Mouse (Mus musculus) intestine, embryonic 16.5 days (tissue): Measurements from ENCODE around the gene Cbx8. TPM values are rescaled to one million over a fixed set of nuclear protein-coding genes. Genes with fewer than 3 reads are reported as not detected.

Source experiments
- ATAC-seq: fragments of 200-750 bp; cut with Nextera tagmentation; 2 replicates; pipeline ENCODE4 v1.8.0; 2017; ENCODE audit warnings: moderate TSS enrichment, moderate library complexity
- H3K27ac ChIP-seq: fragments of 300-500 bp; sonication (generic); 2 replicates; pipeline ENCODE4 v1.5.1; 2014; ENCODE audit warnings: mild to moderate bottlenecking, low read length
- H3K27me3 ChIP-seq: fragments of 300-500 bp; sonication (generic); replicated peaks from 2 replicates; pipeline ENCODE4 v1.6.1; 2014; ENCODE audit warnings: low read length, control low read depth, mixed read lengths; ENCODE audit not compliant: control insufficient read depth, insufficient read depth
- H3K36me3 ChIP-seq: fragments of 300-500 bp; sonication (generic); 2 replicates; pipeline ENCODE4 v1.6.1; 2014; ENCODE audit warnings: low read length, control low read depth; ENCODE audit not compliant: control insufficient read depth, insufficient read depth
- H3K4me1 ChIP-seq: fragments of 300-500 bp; sonication (generic); 2 replicates; pipeline ENCODE4 v1.6.1; 2014; ENCODE audit warnings: low read length, control low read depth, mixed read lengths; ENCODE audit not compliant: control insufficient read depth, insufficient read depth
- H3K4me2 ChIP-seq: fragments of 300-500 bp; sonication (generic); 2 replicates; pipeline ENCODE4 v1.6.1; 2014; ENCODE audit warnings: low read depth, low read length, control low read depth
- H3K4me3 ChIP-seq: fragments of 300-500 bp; sonication (generic); 2 replicates; pipeline ENCODE4 v1.5.1; 2014; ENCODE audit warnings: mild to moderate bottlenecking, low read length
- H3K9ac ChIP-seq: fragments of 300-500 bp; sonication (generic); 2 replicates; pipeline ENCODE4 v1.6.1; 2014; ENCODE audit warnings: low read depth, low read length
- H3K9me3 ChIP-seq: fragments of 300-500 bp; sonication (generic); 2 replicates; pipeline ENCODE4 v1.6.1; 2016; ENCODE audit warnings: low read length, control low read depth; ENCODE audit not compliant: control insufficient read depth
- WGBS: fragments of 180-500 bp; shearing (Covaris S2); extraction: QIAGEN DNeasy Blood & Tissue Kit; methylation state at CpG from one replicate; pipeline ENCODE4 v1.1.7; 2014; 5-methylcytosine and 5-hydroxymethylcytosine counted together
- polyA plus RNA-seq: library from polyadenylated mRNA; unstranded; fragments of >200 nt; fragmentation: Nextera tagmentation; extraction: Ambion mirVana; gene quantifications from 2 replicates; pipeline ENCODE4 v1.2.1, GENCODE M21; 2015

The Cbx8 gene
- polyA plus RNA-seq, 1 experiment from 2014 or later = 8.1 TPM

DNA sequence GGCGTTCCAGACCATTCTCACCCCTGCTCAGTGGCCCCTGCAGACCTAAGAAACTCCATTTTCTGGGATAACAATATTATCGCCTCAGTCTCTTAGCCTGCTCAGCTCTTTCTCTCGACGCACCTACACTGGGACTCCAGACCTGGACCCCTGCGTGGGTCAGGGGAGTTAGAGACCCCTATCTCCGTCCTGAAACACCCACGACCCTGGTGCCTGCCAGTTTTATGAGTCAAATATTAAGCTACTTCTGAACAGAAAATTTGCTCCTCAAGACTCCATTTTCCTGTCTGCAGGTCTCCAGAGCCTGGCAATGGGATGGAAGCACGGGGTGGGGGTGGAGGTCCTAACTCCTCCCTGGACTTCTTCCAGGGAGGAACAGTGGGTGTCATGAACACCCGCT, 16.5 kb upstream of the Cbx8 start:
- ATAC-seq = no peak
- Histone ChIP-seq H3K27ac (no peak overlapping the region), H3K9me3 (no peaks in the 10 kb centered on the region), H3K36me3 (no peaks in the 10 kb centered on the region), H3K4me1 (peaks cover 46% of the 10 kb centered on the region), H3K4me2 (peak overlapping the region; percentile 99), H3K27me3 (peaks cover 59% of the 10 kb centered on the region), H3K4me3 (peak overlapping the region; percentile 66), H3K9ac (peak overlapping the region; percentile 93)
- 6% methylated on average over 9 of the region's 9 CpGs for WGBS

DNA sequence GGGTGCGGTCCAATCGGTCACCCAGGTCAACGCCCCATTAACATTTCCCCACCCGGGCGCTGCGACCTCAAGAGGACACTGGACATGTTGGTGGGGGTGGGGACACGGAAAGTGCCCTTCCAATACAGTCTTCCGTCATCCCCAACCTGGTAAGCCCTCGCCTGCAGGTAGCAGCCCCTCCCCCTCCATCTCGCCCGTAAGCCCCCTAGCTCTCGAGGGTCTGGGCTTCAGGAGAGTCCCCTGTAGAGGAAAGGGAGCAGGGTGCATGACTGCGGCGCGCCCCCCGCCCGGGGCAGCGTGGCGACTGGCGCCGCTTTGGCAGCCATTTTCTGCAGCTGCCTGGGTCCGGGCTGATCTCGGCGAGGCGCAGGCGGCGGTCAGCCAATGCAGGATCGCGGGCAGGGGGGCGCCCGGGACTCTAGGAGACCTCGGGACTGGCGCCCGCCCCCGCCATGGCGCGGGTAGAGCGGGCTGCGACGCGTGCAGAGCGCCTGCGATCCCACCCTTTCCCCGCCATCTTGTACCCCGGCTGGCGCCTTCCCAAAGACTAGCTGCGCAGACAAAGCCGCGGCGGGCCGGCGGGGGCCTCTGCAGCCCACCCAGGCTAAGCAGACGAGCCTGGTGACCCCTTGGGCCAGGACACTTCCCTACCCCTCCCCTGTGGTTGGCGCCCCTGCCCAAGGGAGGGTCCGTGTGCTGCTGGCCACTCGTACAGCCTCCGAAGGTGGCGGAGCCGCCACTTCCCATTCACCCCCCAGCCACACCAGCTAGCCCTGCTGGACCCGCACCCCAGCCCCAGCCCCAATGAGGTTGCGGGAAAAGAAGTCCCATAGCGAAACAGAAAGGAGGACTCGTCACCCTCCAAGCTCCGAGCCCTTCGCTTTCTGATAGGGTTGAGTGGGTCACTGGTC, 15.8 kb upstream of the Cbx8 start:
- Histone ChIP-seq H3K27ac (peak overlapping the region; percentile 65), H3K4me2 (peak overlapping the region; percentile 99), H3K4me1 (peaks cover 48% of the 10 kb centered on the region), H3K27me3 (peaks cover 64% of the 10 kb centered on the region), H3K9me3 (no peaks in the 10 kb centered on the region), H3K4me3 (peak overlapping the region; percentile 66), H3K9ac (peak overlapping the region; percentile 93), H3K36me3 (no peaks in the 10 kb centered on the region)
- 1% methylated on average over 65 of the region's 65 CpGs for WGBS
- ATAC-seq = no peak

- no peak for ATAC-seq
- peak overlapping the region; percentile 99 for H3K4me2 ChIP-seq
- H3K27me3 ChIP-seq = peaks cover 68% of the 10 kb centered on the region
- H3K4me1 ChIP-seq = peaks cover 48% of the 10 kb centered on the region
- peak overlapping the region; percentile 66 for H3K4me3 ChIP-seq
- H3K9ac ChIP-seq = peak overlapping the region; percentile 93
- no peaks in the 10 kb centered on the region for H3K9me3 ChIP-seq
- no peak overlapping the region for H3K27ac ChIP-seq
- H3K36me3 ChIP-seq = no peaks in the 10 kb centered on the region
- 2% methylated on average over 32 of the region's 32 CpGs for WGBS
Measured at GRCm38 (mm10) chr11:119055571-119056131, 14.9 kb upstream of the Cbx8 start.

- Histone ChIP-seq H3K4me1 (peaks cover 54% of the 10 kb centered on the region), H3K4me2 (peak overlapping the region; percentile 91), H3K4me3 (peak overlapping the region; percentile 66), H3K9ac (peak overlapping the region; percentile 50; the same call in 1 of the 2 replicates), H3K36me3 (no peaks in the 10 kb centered on the region), H3K27me3 (peaks cover 66% of the 10 kb centered on the region), H3K9me3 (no peaks in the 10 kb centered on the region), H3K27ac (no peak overlapping the region)
- 2% methylated on average over 47 of the region's 47 CpGs for WGBS
- ATAC-seq = no peak
Measured at GRCm38 (mm10) chr11:119054351-119055345, 13.9 kb upstream of the Cbx8 start.

GRCm38 (mm10) chr11:119053738-119054350, 13.1 kb upstream of the Cbx8 start:
- no peak overlapping the region for H3K27ac ChIP-seq
- WGBS = under 1% methylated on average over 33 of the region's 35 CpGs
- H3K27me3 ChIP-seq = peaks cover 68% of the 10 kb centered on the region
- H3K4me1 ChIP-seq = peaks cover 57% of the 10 kb centered on the region
- H3K4me2 ChIP-seq = peak overlapping the region; percentile 91
- H3K4me3 ChIP-seq = peak overlapping the region; percentile 44
- peak overlapping the region; percentile 50 for H3K9ac ChIP-seq
- no peaks in the 10 kb centered on the region for H3K9me3 ChIP-seq
- no peaks in the 10 kb centered on the region for H3K36me3 ChIP-seq
- ATAC-seq = no peak

GRCm38 (mm10) chr11:119053257-119053670, 12.5 kb upstream of the Cbx8 start:
- Histone ChIP-seq H3K4me2 (peak overlapping the region; percentile 91), H3K36me3 (no peaks in the 10 kb centered on the region), H3K9me3 (no peaks in the 10 kb centered on the region), H3K27me3 (peaks cover 63% of the 10 kb centered on the region), H3K27ac (peak overlapping the region; percentile 83), H3K4me3 (peak overlapping the region; percentile 44), H3K4me1 (peaks cover 51% of the 10 kb centered on the region), H3K9ac (peak overlapping the region; percentile 67)
- WGBS = under 1% methylated on average over 42 of the region's 42 CpGs
- ATAC-seq = peak; percentile 81

- Histone ChIP-seq H3K9me3 (no peaks in the 10 kb centered on the region), H3K27me3 (peaks cover 63% of the 10 kb centered on the region), H3K4me3 (peak overlapping the region; percentile 44), H3K4me2 (peak overlapping the region; percentile 91), H3K4me1 (peaks cover 50% of the 10 kb centered on the region), H3K9ac (peak overlapping the region; percentile 67), H3K27ac (peak overlapping the region; percentile 83), H3K36me3 (no peaks in the 10 kb centered on the region)
- 5% methylated on average over 13 of the region's 13 CpGs for WGBS
- ATAC-seq = peak; percentile 72
Measured at GRCm38 (mm10) chr11:119052661-119053256, 12.0 kb upstream of the Cbx8 start.

GRCm38 (mm10) chr11:119051927-119052660, 11.3 kb upstream of the Cbx8 start:
- H3K36me3 ChIP-seq = no peaks in the 10 kb centered on the region
- no peak overlapping the region for H3K9ac ChIP-seq
- ATAC-seq = no peak
- peak overlapping the region; percentile 83 for H3K27ac ChIP-seq
- no peak overlapping the region; the same call in 1 of the 2 replicates for H3K4me2 ChIP-seq
- no peak overlapping the region for H3K4me3 ChIP-seq
- peaks cover 49% of the 10 kb centered on the region for H3K4me1 ChIP-seq
- peaks cover 64% of the 10 kb centered on the region for H3K27me3 ChIP-seq
- no peaks in the 10 kb centered on the region for H3K9me3 ChIP-seq
- 8% methylated on average over 15 of the region's 15 CpGs for WGBS
